Comparison of ENCODE assay signal across 15 mouse cellular contexts in genomic region chr1:44679415-44679814, GRCm38 (mm10).
DNase-seq lines count a peak whose midpoint lies in the region; ATAC-seq and TF ChIP-seq lines count a peak whose summit lies in the region.
"Had no signal": no experiment of that assay in that cellular context is flagged by ENCODE, and none has a peak within 500 bp of the region (broad histone marks: within the 10 kb centered on the region; RNA-seq: fewer than 3 reads in every experiment).

No protein-coding gene starts in this region.

- 49% methylated on average over 3 of the region's 3 CpGs for WGBS in kidney, embryonic 14.5 days
- WGBS in embryonic facial prominence, embryonic 10.5 days: 31% methylated on average over 3 of the region's 3 CpGs
- 14% methylated on average over 3 of the region's 3 CpGs for WGBS in limb, embryonic 10.5 days
- WGBS in stomach, postnatal 0 days: 37% methylated on average over 3 of the region's 3 CpGs
- 72% methylated on average over 3 of the region's 3 CpGs for WGBS in cerebellum, adult 2 months

- H3K4me3 ChIP-seq in kidney, embryonic 14.5 days (ENCODE audit: low read length): no peak overlapping the region
- no peak overlapping the region for H3K4me3 ChIP-seq in ES-E14 (ENCODE audit: insufficient read depth in 1 of 2, low read depth in 1 of 2, low read length in 2 of 2, poor library complexity in 1 of 2, severe bottlenecking in 1 of 2)
- no peak overlapping the region for H3K4me3 ChIP-seq in embryonic facial prominence, embryonic 10.5 days
- H3K4me3 ChIP-seq in limb, embryonic 10.5 days: no peak overlapping the region
- H3K4me3 ChIP-seq in stomach, postnatal 0 days (ENCODE audit: low read depth, low read length): no peak overlapping the region
- no peak overlapping the region for H3K4me3 ChIP-seq in cerebellum, adult 2 months (replicated peaks; ENCODE audit: insufficient read depth, low read depth, low read length)
- H3K4me3 ChIP-seq: heart, embryonic 13.5 days had no signal

- no peak overlapping the region for H3K27ac ChIP-seq in kidney, embryonic 14.5 days (ENCODE audit: low read depth, low read length)
- no peak overlapping the region for H3K27ac ChIP-seq in ES-E14 (ENCODE audit: insufficient read depth, low read depth, low read length, poor library complexity, severe bottlenecking)
- H3K27ac ChIP-seq in embryonic facial prominence, embryonic 10.5 days (replicated peaks): no peak overlapping the region; the same call in 1 of the 2 replicates
- peak overlapping the region; percentile 77 for H3K27ac ChIP-seq in limb, embryonic 10.5 days
- H3K27ac ChIP-seq in stomach, postnatal 0 days (replicated peaks): no peak overlapping the region
- no peak overlapping the region for H3K27ac ChIP-seq in cerebellum, adult 2 months (ENCODE audit: insufficient read depth, low read length)
- H3K27ac ChIP-seq: heart, embryonic 13.5 days had no signal

- TF ChIP-seq POLR2A in cerebellum, adult 2 months (IDR thresholded peaks at IDR 0.05; ENCODE audit: borderline replicate concordance, insufficient read depth, low read length): no peak

- TF ChIP-seq CTCF in stomach, postnatal 0 days (IDR thresholded peaks at IDR 0.05; ENCODE audit: low read depth): no peak
- no peak for TF ChIP-seq CTCF in cerebellum, adult 2 months (IDR thresholded peaks at IDR 0.05; ENCODE audit: borderline replicate concordance, insufficient read depth, low read depth, low read length)

- H3K36me3 ChIP-seq in kidney, embryonic 14.5 days (ENCODE audit: control insufficient read depth, insufficient read depth, low read length): no peaks in the 10 kb centered on the region
- no peaks in the 10 kb centered on the region for H3K36me3 ChIP-seq in ES-E14 (ENCODE audit: control insufficient read depth, insufficient read depth, low read length, poor library complexity, severe bottlenecking)
- H3K36me3 ChIP-seq in embryonic facial prominence, embryonic 10.5 days (replicated peaks): no peaks in the 10 kb centered on the region
- no peaks in the 10 kb centered on the region for H3K36me3 ChIP-seq in limb, embryonic 10.5 days
- no peaks in the 10 kb centered on the region for H3K36me3 ChIP-seq in stomach, postnatal 0 days (ENCODE audit: control insufficient read depth, insufficient read depth, low read length)
- H3K36me3 ChIP-seq: G1E; heart, embryonic 13.5 days had no signal

- in situ Hi-C loops in ES-E14 (cut with MboI; ENCODE audit: low sequenced_read_pairs in 2 of 2, unreplicated experiment in 2 of 2): no loop called here

- TF ChIP-seq EP300 in stomach, postnatal 0 days (optimal IDR thresholded peaks at IDR 0.05): no peak

- ATAC-seq in kidney, embryonic 14.5 days (ENCODE audit: low FRiP score, low TSS enrichment): 0 out of 2 replicates have a peak, but pooled peaks have one; percentile 52
- no peak for ATAC-seq in stomach, postnatal 0 days (ENCODE audit: low FRiP score, low TSS enrichment)
- ATAC-seq: forebrain, embryonic 14.5 days had no signal

- H3K4me1 ChIP-seq in kidney, embryonic 14.5 days (ENCODE audit: control insufficient read depth, insufficient read depth, low read length): no peaks in the 10 kb centered on the region
- no peaks in the 10 kb centered on the region for H3K4me1 ChIP-seq in ES-E14 (ENCODE audit: control insufficient read depth in 2 of 2, insufficient read depth in 2 of 2, low read length in 2 of 2, poor library complexity in 1 of 2)
- peaks cover 10% of the 10 kb centered on the region for H3K4me1 ChIP-seq in embryonic facial prominence, embryonic 10.5 days
- H3K4me1 ChIP-seq in limb, embryonic 10.5 days: peaks cover 30% of the 10 kb centered on the region
- no peaks in the 10 kb centered on the region for H3K4me1 ChIP-seq in stomach, postnatal 0 days (replicated peaks; ENCODE audit: control insufficient read depth, insufficient read depth)
- no peaks in the 10 kb centered on the region for H3K4me1 ChIP-seq in cerebellum, adult 2 months (ENCODE audit: control insufficient read depth, insufficient read depth, low read length)

- no peak overlapping the region for H3K9ac ChIP-seq in kidney, embryonic 14.5 days (ENCODE audit: low read depth, low read length)
- H3K9ac ChIP-seq in ES-E14 (ENCODE audit: insufficient read depth, low read depth, low read length, poor library complexity, severe bottlenecking): no peak overlapping the region
- no peak overlapping the region for H3K9ac ChIP-seq in stomach, postnatal 0 days (ENCODE audit: low read length)
- H3K9ac ChIP-seq: heart, embryonic 13.5 days had no signal

- no peak for DNase-seq in kidney, adult 8-10 months
- no peak for DNase-seq in ES-E14 (ENCODE audit: low read depth, low spot score)
- DNase-seq in embryonic facial prominence, embryonic 10.5 days (ENCODE audit: low spot score): peak; percentile 28
- DNase-seq in limb, embryonic 10.5 days (ENCODE audit: low spot score): no peak
- DNase-seq in layer of hippocampus, adult 18-20 months (ENCODE audit: low spot score in 2 of 2): no peak
- no peak for DNase-seq in stomach, postnatal 0 days (ENCODE audit: low spot score)
- no peak for DNase-seq in cerebellum, adult 2 months
- DNase-seq: adrenal gland, postnatal 25 days; cerebellum, postnatal 36 days; gastrocnemius, postnatal 14 days; kidney, adult 18-20 months had no signal

- no peaks in the 10 kb centered on the region for H3K27me3 ChIP-seq in kidney, embryonic 14.5 days (ENCODE audit: control insufficient read depth, insufficient read depth, low read length)
- H3K27me3 ChIP-seq in embryonic facial prominence, embryonic 10.5 days (replicated peaks; ENCODE audit: low read depth, poor library complexity, severe bottlenecking): no peaks in the 10 kb centered on the region
- H3K27me3 ChIP-seq in limb, embryonic 10.5 days (ENCODE audit: low read depth, poor library complexity, severe bottlenecking): no peaks in the 10 kb centered on the region
- no peaks in the 10 kb centered on the region for H3K27me3 ChIP-seq in stomach, postnatal 0 days (ENCODE audit: control insufficient read depth, insufficient read depth, low read length)
- H3K27me3 ChIP-seq in cerebellum, adult 2 months (ENCODE audit: control insufficient read depth, insufficient read depth, low read length): no peaks in the 10 kb centered on the region
- H3K27me3 ChIP-seq: heart, embryonic 13.5 days had no signal

- H3K9me3 ChIP-seq in kidney, embryonic 14.5 days (ENCODE audit: control insufficient read depth, low read length): no peaks in the 10 kb centered on the region
- no peaks in the 10 kb centered on the region for H3K9me3 ChIP-seq in ES-E14 (ENCODE audit: control insufficient read depth, insufficient read depth, low read depth, low read length)
- H3K9me3 ChIP-seq in embryonic facial prominence, embryonic 10.5 days: no peaks in the 10 kb centered on the region
- no peaks in the 10 kb centered on the region for H3K9me3 ChIP-seq in limb, embryonic 10.5 days (replicated peaks)
- H3K9me3 ChIP-seq in stomach, postnatal 0 days (ENCODE audit: control insufficient read depth, low read length): no peaks in the 10 kb centered on the region
- H3K9me3 ChIP-seq: G1E; heart, embryonic 13.5 days had no signal

- H3K4me2 ChIP-seq in kidney, embryonic 14.5 days (replicated peaks; ENCODE audit: low read depth, low read length): no peak overlapping the region
- no peak overlapping the region for H3K4me2 ChIP-seq in stomach, postnatal 0 days (replicated peaks; ENCODE audit: low read depth)
- H3K4me2 ChIP-seq: heart, embryonic 13.5 days had no signal

TF ChIP-seq in ES-E14, 5 proteins besides CTCF, POLR2A, EP300 and RAD21:
- TF ChIP-seq CHD2 (IDR thresholded peaks at IDR 0.05; ENCODE audit: low read depth, low read length) (no peak), ZC3H11A (IDR thresholded peaks at IDR 0.05; ENCODE audit: borderline replicate concordance, low read depth, low read length) (no peak), MAFK (IDR thresholded peaks at IDR 0.05; ENCODE audit: insufficient read depth, low read depth, low read length) (0 out of 2 replicates have a peak, but pooled peaks have one; percentile 8), HCFC1 (IDR thresholded peaks at IDR 0.05; ENCODE audit: borderline replicate concordance, insufficient read depth, low read length) (no peak), ZNF384 (IDR thresholded peaks at IDR 0.05; ENCODE audit: low read depth, low read length) (no peak)
